Mouse (Mus musculus): Measurements from ENCODE around the gene Cacng7.

The Cacng7 gene

GRCm38 (mm10) chr7:3343861-3344260 is 11.1 kb downstream of the Cacng7 start:
- DNase-seq (ENCODE audit: inconsistent age in 2 of 2, low spot score in 1 of 2) = no peak

GRCm38 (mm10) chr7:3345301-3345700 is 12.5 kb downstream of the Cacng7 start:
- no peak for DNase-seq (ENCODE audit: inconsistent age in 2 of 2, low spot score in 1 of 2)

DNA sequence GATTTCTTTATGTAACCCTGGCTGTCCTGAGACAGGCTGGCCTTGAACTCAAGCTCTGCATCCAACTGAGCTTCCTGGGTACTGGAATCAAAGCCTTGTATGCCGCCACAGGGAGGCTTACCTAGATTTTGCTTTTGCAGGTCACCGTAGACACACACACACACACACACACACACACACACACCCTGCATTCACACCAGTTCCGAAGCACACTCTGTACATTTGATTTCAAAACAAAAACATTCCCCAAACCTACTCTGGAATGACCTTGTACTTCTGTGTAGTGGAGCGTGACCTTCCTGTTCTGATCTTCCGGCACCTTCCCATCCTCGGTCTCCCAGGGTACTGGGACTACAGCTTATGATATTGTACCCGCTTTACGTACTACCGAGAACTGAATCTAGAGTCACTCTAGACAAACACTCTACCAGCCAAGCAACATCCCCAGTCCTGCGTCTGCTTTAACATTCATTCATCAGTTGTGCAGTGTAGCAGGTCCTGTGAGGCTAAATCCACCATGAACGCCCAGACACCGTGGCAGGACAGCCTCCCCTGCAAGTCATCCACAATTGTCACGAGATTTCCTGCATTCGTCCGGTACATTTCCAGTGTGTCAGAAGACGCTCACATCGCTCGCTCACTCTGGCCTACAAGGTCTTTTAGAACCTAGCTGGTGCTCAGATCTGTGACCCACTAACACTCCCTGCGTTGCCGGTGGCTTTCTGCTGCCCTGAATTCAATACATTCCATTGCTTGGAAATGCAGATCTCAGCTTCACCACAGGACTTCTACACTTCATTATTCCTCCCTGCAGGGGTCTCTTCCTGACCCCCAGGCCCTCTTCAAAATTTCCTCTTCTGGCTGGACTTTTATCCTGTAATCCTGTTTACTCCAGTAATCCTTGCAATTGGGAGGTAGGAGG is 14.9 kb downstream of the Cacng7 start:
- DNase-seq (ENCODE audit: inconsistent age in 2 of 2, low spot score in 1 of 2) = peak; percentile 37 to 56

DNA sequence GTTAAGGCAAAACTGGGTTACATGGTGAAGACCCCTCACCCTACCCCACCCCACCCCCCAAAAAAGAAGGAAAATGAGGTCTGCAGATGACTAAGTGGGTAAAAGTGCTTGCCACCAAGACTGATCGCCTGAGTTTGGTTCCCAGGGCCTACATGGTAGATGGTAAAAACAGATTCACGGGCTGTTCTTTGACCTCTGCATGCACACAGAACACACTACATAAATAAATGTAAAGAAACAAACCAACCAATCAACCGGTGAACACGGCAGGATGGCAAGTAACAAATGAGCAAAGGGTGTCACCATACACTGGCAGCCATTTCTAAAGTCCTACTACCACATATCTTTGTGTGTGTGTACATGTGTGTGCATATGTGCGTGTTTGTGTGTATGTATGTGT is 15.6 kb downstream of the Cacng7 start:
- DNase-seq (ENCODE audit: inconsistent age in 2 of 2, low spot score in 1 of 2) = no peak

DNA sequence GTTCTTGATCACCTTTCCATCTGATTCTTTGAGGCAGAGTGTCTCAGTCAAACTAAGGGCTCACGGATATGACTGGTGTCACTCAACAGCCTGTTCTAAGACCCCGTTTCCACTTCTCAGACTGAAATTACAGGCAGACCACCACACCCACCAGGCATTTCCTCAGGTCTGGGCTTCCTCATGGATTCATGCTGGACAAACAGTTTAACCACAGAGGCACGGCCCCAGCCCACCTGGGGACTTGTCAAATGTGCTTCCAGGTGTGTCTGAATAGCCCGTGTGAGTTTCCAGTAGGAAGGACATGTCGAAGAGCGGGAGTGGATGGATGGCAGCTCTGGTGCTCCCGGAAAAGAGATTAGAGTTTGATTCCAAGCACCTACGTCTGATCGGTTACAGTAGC is 17.0 kb downstream of the Cacng7 start:
- DNase-seq (ENCODE audit: inconsistent age in 2 of 2, low spot score in 1 of 2) = no peak

DNA sequence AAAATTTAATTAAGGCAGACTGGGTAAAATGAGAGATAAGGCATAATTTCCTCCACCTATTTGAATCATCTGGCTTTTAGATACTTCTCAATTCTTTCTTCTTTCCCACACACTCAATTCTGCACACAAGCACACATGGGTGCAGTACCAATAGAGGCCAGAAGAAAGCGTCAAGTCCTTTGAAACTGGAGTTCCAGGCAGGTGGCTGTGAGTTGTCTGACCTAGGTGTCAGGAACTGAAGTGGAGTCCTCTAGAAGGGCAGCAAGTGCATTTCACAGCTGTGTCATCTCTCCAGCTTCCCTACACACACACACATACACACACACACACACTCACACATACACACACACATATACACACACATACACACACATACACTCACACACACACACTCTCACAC is 18.8 kb downstream of the Cacng7 start:
- no peak for DNase-seq (ENCODE audit: inconsistent age in 2 of 2, low spot score in 1 of 2)

DNA sequence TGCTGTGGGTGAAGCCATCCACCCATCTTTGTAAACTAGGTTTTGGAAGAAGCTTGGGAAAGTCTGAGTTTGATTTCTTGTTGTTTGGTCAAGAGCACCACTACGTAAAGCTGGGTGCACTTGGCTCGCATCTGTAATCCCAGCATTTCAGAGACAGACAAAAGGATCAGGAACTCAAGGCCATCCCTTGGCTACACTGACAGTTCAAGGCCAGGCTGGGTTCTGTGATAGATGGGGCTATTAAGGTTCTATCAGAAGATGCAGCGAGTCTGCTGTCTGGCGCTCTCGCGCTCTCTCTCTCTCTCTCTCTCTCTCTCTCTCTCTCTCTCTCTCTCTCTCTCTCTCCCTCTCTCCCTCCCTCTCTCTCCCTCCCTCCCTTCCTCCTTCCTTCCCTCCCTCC is 22.1 kb downstream of the Cacng7 start:
- DNase-seq (ENCODE audit: inconsistent age in 2 of 2, low spot score in 1 of 2) = peak; percentile 60 to 69

DNA sequence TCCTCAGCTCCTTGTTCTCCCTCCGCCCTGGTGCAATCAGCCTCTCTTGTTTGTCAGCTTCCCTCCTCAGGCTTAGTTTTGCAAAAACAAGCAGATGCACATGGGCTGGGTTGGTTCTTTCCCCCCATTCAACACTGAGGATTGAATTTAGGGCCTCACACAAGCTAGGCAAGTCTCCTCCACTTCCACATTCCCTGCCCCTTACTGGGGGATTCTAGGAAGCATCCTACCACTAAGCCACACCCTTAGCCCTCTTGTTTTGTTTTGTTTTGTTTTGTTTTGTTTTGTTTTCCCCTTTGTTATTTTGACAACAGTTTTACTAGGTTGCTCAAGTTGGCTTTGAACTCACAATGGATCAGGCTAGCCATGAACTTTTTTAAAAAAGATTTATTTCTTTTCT is 27.9 kb downstream of the Cacng7 start:
- no peak for DNase-seq (ENCODE audit: inconsistent age in 2 of 2, low spot score in 1 of 2)

GRCm38 (mm10) chr7:3365547-3366279 is 33.0 kb downstream of the Cacng7 start:
- no peak for DNase-seq (ENCODE audit: inconsistent age in 2 of 2, low spot score in 1 of 2)

GRCm38 (mm10) chr7:3366705-3367516 is 34.2 kb downstream of the Cacng7 start:
- peak; percentile 50 to 69 for DNase-seq (ENCODE audit: inconsistent age in 2 of 2, low spot score in 1 of 2)

DNA sequence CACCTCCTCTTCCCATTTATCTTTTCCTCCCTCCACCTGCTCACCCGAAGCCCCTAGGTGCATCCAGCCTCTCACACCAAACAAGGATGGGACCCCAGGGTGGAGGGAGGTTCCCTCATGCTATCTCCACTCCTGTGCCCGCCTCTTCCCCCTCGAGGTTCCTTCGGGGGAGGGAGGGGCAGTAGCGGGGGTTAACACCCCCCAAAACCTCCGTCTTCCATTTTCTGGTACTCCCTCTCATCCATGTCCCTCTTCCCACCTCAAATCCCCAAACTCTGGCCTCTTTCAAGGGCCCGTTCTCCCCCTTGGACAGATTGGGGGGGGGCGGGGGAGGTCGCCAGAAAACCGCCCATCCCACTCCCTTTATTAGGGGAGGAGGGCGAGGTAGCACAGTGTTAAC is 34.8 kb downstream of the Cacng7 start:
- DNase-seq (ENCODE audit: inconsistent age in 2 of 2, low spot score in 1 of 2) = peak in 1 of 2 experiments; percentile 17

DNA sequence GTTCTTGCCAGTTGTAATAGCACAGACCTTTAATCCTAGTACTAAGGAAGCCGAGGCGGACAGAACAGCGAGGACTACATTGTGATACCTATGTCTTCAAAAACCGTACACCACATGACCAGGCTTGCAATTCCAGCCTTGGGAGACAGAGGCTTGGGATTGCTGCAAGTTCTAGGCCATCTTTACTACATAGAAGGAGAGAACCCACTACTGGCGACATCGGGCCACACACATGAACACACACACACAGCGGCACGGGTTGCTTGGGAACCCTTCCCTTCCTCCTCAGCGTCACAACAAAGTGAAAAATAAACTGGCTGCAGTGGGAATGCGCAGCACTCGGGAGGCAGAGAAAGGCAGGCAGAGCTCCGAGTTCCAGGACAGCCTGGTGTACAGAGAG is 35.6 kb downstream of the Cacng7 start:
- DNase-seq (ENCODE audit: inconsistent age in 2 of 2, low spot score in 1 of 2) = no peak

GRCm38 (mm10) chr7:3369189-3369588 is 36.4 kb downstream of the Cacng7 start:
- no peak for DNase-seq (ENCODE audit: inconsistent age in 2 of 2, low spot score in 1 of 2)

DNA sequence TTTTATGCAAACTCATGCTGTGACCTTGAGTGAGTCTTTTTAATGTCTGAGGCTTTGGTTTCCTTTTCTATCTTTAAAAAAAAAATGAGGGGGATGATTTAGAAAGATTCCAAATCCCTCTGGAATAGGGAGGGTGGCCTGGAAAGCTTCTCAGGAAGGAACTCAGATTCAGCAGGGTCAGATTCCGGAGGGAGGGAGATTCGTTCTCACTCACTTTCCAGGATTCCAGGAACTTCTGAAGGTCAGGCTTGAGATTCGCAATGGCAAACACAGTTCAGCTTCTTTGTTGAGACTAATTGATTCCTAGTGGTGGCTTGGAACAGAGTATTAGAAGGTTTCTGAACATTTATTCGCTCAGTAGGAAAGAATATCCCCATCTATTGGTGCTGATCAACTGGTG is 37.7 kb downstream of the Cacng7 start:
- DNase-seq (ENCODE audit: inconsistent age in 2 of 2, low spot score in 1 of 2) = peak in 1 of 2 experiments; percentile 74

- DNase-seq (ENCODE audit: inconsistent age in 2 of 2, low spot score in 1 of 2) = no peak
Observed at GRCm38 (mm10) chr7:3372376-3372775, 39.6 kb downstream of the Cacng7 start.

DNA sequence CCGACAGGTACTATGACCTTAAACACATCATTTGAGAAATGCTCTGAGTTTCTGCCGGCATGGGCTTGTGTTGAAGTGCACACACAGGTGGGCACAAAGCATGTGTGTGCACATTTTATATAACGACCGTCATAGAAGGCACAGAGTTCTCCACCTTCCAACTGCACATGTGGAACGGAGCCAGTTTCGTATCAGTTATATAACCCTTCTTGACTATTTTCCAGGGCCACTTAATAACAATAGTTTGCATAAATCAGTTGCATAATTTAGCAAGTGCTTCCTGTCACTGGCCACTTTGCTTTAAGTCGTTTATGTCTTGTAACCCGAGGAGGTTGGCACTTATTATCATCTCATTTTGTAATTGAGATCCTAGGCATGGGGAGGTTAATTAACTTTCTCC is 41.0 kb downstream of the Cacng7 start:
- no peak for DNase-seq (ENCODE audit: inconsistent age in 2 of 2, low spot score in 1 of 2)

DNA sequence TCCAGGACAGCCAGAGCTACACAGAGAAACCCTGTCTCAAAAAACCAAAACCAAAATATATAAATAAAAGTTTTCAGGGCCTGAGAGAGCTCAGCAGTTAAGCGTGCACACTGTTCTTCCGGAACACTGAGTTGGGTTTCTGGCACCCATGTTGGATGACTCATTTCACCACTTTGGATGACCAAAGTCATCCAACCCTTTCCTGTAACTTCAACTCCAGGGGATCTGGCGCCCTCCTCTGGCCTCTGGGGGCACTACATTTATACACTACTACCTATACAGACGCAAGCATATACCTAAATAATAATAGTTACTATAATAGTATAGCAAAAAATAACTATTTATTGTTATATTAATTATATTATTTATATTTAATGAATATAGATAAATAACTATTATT is 44.1 kb downstream of the Cacng7 start:
- DNase-seq (ENCODE audit: inconsistent age in 2 of 2, low spot score in 1 of 2) = peak; percentile 85 to 94

GRCm38 (mm10) chr7:3382123-3382522 is 49.4 kb downstream of the Cacng7 start:
- no peak for DNase-seq (ENCODE audit: inconsistent age in 2 of 2, low spot score in 1 of 2)

DNA sequence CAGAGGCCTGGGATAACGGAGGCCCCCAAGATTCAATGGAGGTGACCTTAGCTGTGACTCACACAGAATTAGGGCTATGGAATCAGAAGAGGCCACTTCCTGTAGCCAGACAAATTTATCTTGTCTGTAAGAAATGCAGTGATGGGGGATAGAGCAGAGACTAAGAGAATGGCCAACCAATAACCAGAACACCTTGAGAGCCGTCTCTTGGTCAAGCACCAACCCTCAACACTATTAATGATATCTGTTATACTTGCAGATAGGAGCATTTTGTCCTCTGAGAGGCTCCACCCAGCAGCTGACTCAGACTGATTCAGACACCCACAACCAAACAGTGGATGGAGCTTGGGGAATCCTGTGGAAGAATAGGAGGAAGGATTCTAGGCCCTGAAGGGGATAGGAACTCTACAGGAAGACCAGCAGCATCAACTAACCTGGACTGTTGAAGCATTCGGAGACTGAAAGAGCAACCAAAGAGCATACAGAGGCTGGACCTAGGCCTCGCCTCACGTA is 52.1 kb downstream of the Cacng7 start:
- peak; percentile 55 to 57 for DNase-seq (ENCODE audit: inconsistent age in 2 of 2, low spot score in 1 of 2)

DNA sequence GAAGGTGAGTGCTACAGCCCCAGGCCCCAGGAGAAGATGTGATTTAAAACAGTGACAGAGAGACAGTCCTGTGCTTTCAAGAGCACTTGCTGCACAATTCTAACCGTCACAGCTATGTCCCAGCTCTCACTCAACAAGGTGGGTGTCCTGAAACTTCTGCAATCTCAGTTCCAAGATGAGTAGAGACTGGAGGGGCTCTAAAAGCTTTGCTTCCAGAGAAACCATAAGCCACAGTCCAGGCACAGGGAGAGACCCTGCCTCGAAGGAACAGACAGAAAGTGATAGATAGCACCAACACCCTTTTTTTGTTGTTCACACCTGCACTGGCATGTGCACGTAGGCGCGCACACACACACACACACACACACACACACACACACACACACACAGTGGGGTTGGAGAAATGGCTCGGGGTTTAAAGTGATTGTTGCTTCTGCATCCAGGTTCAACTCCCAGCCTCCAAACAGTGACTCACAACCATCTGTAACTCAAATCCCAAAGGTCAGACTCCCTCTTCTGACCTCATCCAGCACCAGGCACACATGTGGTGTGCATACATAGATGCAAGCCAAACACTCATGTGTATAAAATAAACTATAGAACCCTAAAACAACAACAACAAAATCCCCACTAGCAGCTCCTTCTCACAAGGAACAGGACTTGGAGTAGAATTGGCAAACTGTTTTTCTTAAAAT is 53.4 kb downstream of the Cacng7 start:
- no peak for DNase-seq (ENCODE audit: inconsistent age in 2 of 2, low spot score in 1 of 2)

DNA sequence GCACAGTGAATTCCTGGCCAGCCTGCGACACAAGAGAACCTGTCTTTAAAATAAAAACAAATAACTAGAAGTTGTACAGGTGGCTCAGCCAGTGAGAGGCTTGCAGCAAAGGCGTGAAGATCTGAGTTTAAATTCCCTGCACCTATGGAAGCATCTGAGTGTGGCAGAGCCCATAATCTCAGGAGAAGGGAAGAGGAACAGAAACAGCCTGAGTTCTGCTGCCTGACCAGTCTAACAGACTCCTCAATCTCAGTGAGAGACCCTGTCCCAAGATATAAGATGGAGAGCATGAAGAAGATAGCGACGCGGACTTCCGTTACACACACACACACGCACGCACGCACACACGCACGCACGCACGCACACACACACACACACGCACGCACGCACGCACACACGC is 55.0 kb downstream of the Cacng7 start:
- no peak for DNase-seq (ENCODE audit: inconsistent age in 2 of 2, low spot score in 1 of 2)
